In genomic region chr2:59437684-59438393, GRCm38 (mm10) we compare ENCODE assay signal across 8 mouse cellular contexts. TPM values are rescaled to one million over a fixed set of nuclear protein-coding genes. Genes with fewer than 3 reads are reported as not detected.
A peak's percentile ranks its signal among the peaks of the same experiment; 100 is the strongest.
DNase-seq lines count a peak whose midpoint lies in the region; ATAC-seq and TF ChIP-seq lines count a peak whose summit lies in the region.

No protein-coding gene starts in this region.

- H3K36me3 ChIP-seq in hindbrain, embryonic 12.5 days, result no peaks in the 10 kb centered on the region
- H3K36me3 ChIP-seq in hindbrain, embryonic 11.5 days (ENCODE audit: control insufficient read depth, insufficient read depth, low read length), result no peaks in the 10 kb centered on the region
- H3K36me3 ChIP-seq in myocyte (ENCODE audit: control insufficient read depth, insufficient read depth), result no peaks in the 10 kb centered on the region

- H3K27ac ChIP-seq in hindbrain, embryonic 12.5 days, result no peak overlapping the region
- H3K27ac ChIP-seq in hindbrain, embryonic 11.5 days (ENCODE audit: low read depth, low read length), result no peak overlapping the region

- no peak overlapping the region for H3K4me2 ChIP-seq in hindbrain, embryonic 12.5 days (replicated peaks)
- H3K4me2 ChIP-seq in hindbrain, embryonic 11.5 days (replicated peaks; ENCODE audit: low read depth, low read length), result no peak overlapping the region
- peak overlapping the region; percentile 87 for H3K4me2 ChIP-seq in myocyte (ENCODE audit: low read depth)

- intact Hi-C loops in left cerebral cortex, postnatal 4 days (cut with DNase I), result loop anchor here (10.0 kb wide), 3 partner anchors 613 to 733 kb away; no protein-coding TSS in a partner anchor

- H3K4me1 ChIP-seq in hindbrain, embryonic 12.5 days, result 0 out of 2 replicates have a peak, but pooled peaks cover 6% of the 10 kb centered on the region
- no peaks in the 10 kb centered on the region for H3K4me1 ChIP-seq in hindbrain, embryonic 11.5 days (replicated peaks; ENCODE audit: control insufficient read depth, insufficient read depth, low read length)

- H3K4me3 ChIP-seq in hindbrain, embryonic 12.5 days, result no peak overlapping the region
- no peak overlapping the region for H3K4me3 ChIP-seq in hindbrain, embryonic 11.5 days (ENCODE audit: low read depth, low read length)
- H3K4me3 ChIP-seq in myocyte, result peak overlapping the region; percentile 9

- DNase-seq in hindbrain, embryonic 11.5 days (ENCODE audit: low spot score), result no peak
- DNase-seq in cerebellum, adult 8-10 months, result peak; percentile 77
- peak; percentile 83 to 86 for DNase-seq in heart, adult 18-20 months
- DNase-seq in kidney, adult 9 months, result peak; percentile 93
- DNase-seq in left cerebral cortex, postnatal 4 days, result peak; percentile 86
- peak; percentile 25 for DNase-seq in thymus, postnatal 25 days

- no peak overlapping the region for H3ac ChIP-seq in myocyte (ENCODE audit: control insufficient read depth, insufficient read length)

- H3K9me3 ChIP-seq in hindbrain, embryonic 12.5 days (replicated peaks), result no peaks in the 10 kb centered on the region
- H3K9me3 ChIP-seq in hindbrain, embryonic 11.5 days (ENCODE audit: control insufficient read depth, low read length), result no peaks in the 10 kb centered on the region

- no peak for TF ChIP-seq POLR2A in myocyte (IDR thresholded peaks at IDR 0.05; ENCODE audit: insufficient read length, low read depth)

- 73% methylated on average over 12 of the region's 12 CpGs for WGBS in hindbrain, embryonic 12.5 days
- 85% methylated on average over 12 of the region's 12 CpGs for WGBS in hindbrain, embryonic 11.5 days

- no peak overlapping the region for H3K9ac ChIP-seq in hindbrain, embryonic 12.5 days
- no peak overlapping the region for H3K9ac ChIP-seq in hindbrain, embryonic 11.5 days (ENCODE audit: low read depth, low read length)

- peaks cover 3% of the 10 kb centered on the region; the same call in 1 of the 2 replicates for H3K27me3 ChIP-seq in hindbrain, embryonic 12.5 days
- H3K27me3 ChIP-seq in hindbrain, embryonic 11.5 days (ENCODE audit: control insufficient read depth, insufficient read depth, low read length), result no peaks in the 10 kb centered on the region
- H3K27me3 ChIP-seq in myocyte (ENCODE audit: control insufficient read depth, insufficient read depth, insufficient read length), result no peaks in the 10 kb centered on the region

- ATAC-seq in hindbrain, embryonic 12.5 days (ENCODE audit: low FRiP score), result peak; percentile 74
- ATAC-seq in hindbrain, embryonic 11.5 days (ENCODE audit: low FRiP score), result no peak

- H3K79me2 ChIP-seq in myocyte (ENCODE audit: control insufficient read depth, insufficient read depth), result no peaks in the 10 kb centered on the region

TF ChIP-seq in myocyte, 11 proteins besides CTCF, POLR2A, EP300 and RAD21:
- TF ChIP-seq POLR2AphosphoS2 (IDR thresholded peaks at IDR 0.05; ENCODE audit: insufficient read length, low read depth) (no peak), TCF12 (IDR thresholded peaks at IDR 0.05; ENCODE audit: insufficient read depth, poor library complexity, severe bottlenecking) (no peak), USF1 (IDR thresholded peaks at IDR 0.05; ENCODE audit: low read depth) (peak; percentile 86)

RNA-seq across cellular contexts. Expression of gene Dapl1, which starts 46.6 kb away (rescaled TPM):
- 1.6 and 3.4 TPM in 2 replicates for polyA plus RNA-seq in hindbrain, embryonic 12.5 days (2016; fragmentation: Nextera tagmentation; extraction: Ambion mirVana)
- 0.43 and 1.5 TPM in 2 replicates for polyA plus RNA-seq in hindbrain, embryonic 11.5 days (2014; fragmentation: Nextera tagmentation; extraction: Ambion mirVana)
- total RNA-seq in heart, adult 18-20 months (2021), result 1 to 10 TPM in 1 of 2 experiments, not detected in 1; 1.3 TPM
- under 1 TPM in 1 of 2 experiments, not detected in 1; 0.74 TPM for total RNA-seq in left cerebral cortex, postnatal 4 days (2021)
- not detected for polyA plus RNA-seq in myocyte (2012; fragmentation: generic; extraction: Trizol)
